Mouse (Mus musculus): ENCODE results near the gene Ghrh. TPM values are rescaled to one million over a fixed set of nuclear protein-coding genes. Genes with fewer than 3 reads are reported as not detected.

Gene Ghrh
- polyA plus RNA-seq, 1 experiment from 2014 or later, result 0.72 TPM

DNA sequence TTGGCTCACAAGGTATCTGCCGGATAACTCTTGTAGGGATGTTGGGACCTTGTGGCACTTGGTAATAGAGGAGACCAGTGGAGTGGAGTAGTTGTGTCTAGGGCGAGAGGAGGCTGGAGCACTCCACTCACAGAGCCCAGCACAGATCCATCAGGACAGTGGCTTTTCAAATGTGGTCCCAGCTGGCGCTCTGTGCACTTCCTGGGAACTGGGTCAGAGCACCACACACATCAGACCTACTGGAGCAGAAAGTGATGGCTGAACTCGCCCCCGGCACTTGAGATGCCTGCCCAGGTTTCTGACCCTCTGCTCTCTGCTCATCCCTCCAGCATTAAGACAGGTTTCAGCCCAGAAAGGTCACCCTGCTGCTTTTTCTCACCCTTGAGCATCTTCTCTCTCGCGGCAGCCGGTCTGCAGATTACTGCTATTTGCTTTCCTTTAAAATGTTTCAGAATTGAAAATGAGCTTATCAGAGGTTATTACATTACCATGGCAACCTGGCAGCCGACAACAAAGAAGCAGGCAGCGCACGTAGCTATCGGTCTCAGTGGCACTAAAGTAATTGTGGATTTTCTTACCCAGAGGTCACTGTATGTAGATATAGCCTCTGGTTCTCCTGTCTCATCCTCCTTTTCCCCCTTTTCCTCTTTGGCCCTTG, 1.9 kb upstream of the Ghrh start:
- DNase-seq (ENCODE audit: low spot score), result no peak

- no peak for DNase-seq (ENCODE audit: low spot score)
Observed at GRCm38 (mm10) chr2:157343337-157343736, 4.0 kb downstream of the Ghrh start.

DNA sequence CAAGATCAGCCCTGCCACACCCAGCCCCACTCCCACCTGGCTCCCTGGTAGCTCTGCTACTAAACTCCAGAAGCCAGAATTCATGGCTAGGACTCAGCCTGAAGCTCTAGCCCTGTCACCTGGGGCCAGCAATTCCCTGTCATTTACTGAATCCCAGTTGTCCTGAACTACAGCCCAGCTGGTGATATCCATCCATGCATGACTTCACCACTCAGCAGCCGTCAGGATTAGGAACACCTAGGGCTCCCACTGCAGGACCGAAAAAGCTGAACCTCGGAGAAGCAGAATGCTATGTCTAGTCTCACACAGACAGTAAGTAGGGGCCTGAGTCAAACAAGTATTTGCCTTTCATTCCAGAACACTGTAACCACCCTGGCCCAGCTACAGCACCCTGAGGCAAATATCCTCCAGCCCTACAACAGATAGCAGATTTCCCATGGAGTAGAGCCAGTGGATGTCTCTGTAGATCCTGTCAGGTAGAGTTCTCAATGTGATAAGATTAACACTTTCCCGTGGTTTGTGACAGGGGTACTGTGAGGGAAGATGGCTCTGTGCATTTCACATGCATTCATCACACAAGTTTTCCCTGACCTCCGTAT, 4.9 kb downstream of the Ghrh start:
- DNase-seq (ENCODE audit: low spot score), result no peak

GRCm38 (mm10) chr2:157341554-157342270, 5.6 kb downstream of the Ghrh start:
- DNase-seq (ENCODE audit: low spot score), result peak; percentile 59

DNA sequence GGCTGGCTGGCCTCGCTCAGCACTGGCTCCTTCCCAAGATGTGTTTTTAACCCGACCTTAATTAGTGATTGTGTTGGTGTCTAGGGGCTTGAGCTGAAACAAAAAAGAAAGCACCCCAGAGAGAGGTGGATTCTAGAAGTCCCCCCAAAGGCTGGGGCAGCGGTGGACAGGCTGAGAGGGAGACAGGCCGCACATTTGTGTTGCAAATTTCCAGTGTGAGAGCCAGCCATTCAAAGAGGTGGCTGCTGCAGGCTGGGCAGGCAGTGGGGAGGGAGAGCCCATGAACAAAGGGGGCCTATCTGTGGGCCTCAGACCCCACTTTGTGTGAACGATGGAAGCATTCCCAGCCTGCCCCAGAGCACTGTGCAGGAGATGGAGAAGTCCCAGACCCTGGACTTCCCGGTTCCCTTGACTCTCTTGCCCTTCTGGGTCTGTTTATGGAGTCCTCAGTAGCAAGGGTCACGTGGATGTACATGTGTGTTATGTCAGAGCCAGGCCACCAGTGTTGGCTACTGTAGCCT, 7.0 kb downstream of the Ghrh start:
- no peak for DNase-seq (ENCODE audit: low spot score)

DNA sequence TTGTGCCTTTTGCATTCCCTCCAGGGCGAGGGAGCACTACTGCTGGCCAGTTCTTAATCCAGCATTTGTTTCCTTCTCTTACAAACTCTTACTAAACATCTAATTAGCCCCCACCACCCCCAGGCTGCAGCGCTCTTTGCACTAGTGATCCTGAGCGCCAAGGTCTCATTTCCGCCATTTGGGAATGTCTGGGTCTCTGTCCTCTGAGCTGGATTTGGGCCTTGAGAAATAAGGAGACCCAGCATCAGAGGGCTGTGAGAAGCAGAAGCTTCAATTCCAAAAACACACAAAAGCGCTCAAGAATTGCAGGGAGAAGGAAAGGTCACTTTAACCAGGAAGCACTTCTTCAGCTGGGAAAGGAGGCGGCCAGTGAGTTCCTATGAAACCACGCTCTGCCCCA, 7.8 kb downstream of the Ghrh start:
- no peak for DNase-seq (ENCODE audit: low spot score)

GRCm38 (mm10) chr2:157338663-157339062, 8.6 kb downstream of the Ghrh start:
- peak; percentile 73 for DNase-seq (ENCODE audit: low spot score)

DNA sequence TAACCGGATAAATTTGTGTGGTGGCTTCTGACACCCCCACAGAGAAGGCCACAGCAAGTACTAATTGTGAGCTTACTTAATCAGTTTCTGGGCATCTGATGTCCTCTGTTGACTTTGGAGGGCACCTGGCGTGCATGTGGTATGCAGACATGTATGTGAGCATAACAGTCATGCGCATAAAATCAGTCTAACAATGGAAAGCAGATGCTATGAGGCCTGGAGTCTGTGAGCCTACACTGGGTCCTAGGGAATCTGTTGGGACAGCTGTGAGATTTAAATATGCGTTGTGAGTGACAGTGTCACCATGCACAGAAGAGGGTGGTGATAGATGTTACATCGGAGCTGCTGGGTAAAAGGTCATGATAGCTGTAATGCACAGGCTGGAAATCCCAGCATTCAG, 15.2 kb downstream of the Ghrh start:
- DNase-seq (ENCODE audit: low spot score), result no peak

GRCm38 (mm10) chr2:157328570-157328969, 18.7 kb downstream of the Ghrh start:
- no peak for DNase-seq (ENCODE audit: low spot score)

GRCm38 (mm10) chr2:157328106-157328505, 19.2 kb downstream of the Ghrh start:
- no peak for DNase-seq (ENCODE audit: low spot score)

DNA sequence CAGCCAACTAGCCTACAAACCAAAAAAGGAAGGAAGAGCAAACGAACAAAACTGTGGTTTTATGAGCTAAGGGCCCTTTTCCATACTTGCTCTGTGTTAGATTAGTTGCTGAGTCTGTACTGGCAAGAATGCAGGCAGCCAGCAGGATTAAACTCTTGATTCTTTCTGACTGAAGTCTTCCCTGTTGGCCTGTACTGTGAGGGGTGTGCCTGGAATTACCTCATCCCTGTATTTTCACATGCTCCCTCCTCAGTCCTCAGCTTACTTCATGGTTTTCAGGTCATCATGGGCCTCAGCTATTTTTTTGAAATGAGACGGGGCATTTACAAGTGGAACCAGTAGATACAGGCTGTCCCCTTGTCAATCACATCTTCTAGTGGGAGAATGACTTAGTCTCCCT, 22.1 kb downstream of the Ghrh start:
- DNase-seq (ENCODE audit: low spot score), result no peak

DNA sequence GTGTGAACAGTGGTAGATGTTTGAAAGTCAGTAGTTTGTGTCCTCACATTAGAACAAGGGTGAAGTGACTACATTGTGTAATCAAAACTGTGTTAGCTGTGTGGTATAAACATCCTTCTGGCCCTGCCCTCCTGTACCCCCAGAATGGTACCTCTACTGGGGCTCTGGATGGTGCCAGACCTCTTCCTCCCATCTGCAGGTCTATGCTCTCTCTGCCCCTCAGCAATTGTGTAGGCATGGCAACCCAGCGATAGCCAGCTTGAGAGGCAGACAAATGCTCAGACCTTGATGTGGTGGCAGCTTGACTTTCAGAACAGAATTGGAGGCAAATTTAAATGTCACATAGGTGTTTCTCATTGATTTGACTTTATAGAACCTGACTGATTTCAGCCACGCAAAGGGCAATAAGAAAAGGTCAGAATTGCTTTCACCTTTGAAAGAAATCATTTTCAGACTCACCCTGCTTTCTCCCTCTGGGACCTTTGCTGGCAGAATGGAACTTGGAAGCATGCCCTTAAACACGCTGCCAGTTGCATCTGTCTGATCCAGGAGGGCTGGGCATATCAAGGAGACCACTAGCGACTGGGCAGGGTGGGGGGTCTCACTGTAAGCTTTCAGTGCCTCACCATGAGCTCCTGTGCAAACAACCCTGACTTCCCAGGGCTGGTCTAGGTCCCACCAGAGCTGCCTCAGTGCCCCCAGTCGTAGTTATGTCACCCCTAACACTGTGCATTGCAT, 25.1 kb downstream of the Ghrh start:
- DNase-seq (ENCODE audit: low spot score), result no peak

GRCm38 (mm10) chr2:157320886-157321285, 26.4 kb downstream of the Ghrh start:
- no peak for DNase-seq (ENCODE audit: low spot score)

DNA sequence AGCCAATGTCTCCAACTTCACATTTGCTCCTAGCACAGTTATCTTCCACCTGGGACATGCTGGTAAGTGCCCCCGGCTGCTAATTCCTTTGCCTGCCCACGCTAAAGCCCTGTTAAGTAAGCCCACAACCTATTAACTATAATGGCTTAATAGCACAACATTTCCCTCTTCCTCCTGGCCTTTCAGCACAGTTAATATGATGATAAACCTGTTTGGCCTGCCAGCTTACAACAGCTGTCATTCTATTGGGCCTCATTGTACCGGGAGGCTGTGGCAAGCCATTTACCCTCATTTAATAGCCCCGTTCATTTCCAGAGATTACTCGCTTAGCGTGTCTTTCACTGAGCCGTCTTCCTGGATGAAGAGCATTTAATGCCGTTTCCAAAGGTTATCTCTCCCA, 27.2 kb downstream of the Ghrh start:
- no peak for DNase-seq (ENCODE audit: low spot score)

DNA sequence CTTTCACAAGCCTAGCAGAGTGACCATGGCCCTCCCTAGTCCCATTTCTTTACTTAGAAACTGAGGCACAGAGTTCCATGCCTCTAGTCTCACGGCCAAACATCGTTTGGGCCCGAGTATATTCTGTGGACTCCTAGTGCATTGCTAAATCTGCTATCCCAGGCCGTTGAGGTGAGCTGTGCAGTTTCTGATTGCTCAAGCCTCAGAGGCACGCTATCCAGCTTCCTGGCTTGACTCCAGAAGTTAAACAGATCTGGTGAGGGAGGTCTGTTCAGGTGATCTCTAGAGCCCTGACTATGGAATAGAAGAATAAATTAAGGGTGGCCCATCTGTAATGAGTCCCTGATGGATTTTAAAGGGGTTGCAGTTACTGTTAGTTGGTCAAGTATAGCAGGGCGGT, 30.1 kb downstream of the Ghrh start:
- no peak for DNase-seq (ENCODE audit: low spot score)

DNA sequence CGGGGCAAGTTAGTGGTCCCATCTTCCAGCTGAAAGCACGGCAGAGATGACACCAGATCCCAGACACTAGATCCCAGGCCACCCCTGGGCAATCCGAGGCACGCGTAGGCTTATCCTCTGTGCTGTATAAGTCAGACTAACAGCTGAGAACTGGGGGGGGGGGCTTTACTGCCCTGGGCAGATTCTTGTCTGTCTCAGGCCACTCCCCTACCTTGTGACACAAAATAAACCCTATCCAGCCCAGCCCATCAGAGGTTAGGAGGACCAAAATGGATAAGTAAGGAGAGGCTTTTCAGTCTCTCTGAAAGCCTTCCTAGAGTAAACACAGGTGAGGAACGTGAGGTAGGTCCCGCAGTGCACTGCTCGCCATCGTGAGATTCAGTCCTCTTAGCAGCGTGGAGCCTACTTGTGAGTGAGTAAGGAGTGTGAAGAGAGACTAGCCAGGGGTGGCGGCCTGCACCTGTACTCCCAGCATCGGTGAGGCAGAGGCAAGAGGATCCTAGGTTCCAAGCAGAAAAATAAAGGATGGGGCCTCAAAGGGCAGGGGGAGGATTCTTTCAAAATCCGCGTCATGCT, 30.9 kb downstream of the Ghrh start:
- DNase-seq (ENCODE audit: low spot score), result no peak

- DNase-seq (ENCODE audit: low spot score), result no peak
Observed at GRCm38 (mm10) chr2:157315486-157315885, 31.8 kb downstream of the Ghrh start.

DNA sequence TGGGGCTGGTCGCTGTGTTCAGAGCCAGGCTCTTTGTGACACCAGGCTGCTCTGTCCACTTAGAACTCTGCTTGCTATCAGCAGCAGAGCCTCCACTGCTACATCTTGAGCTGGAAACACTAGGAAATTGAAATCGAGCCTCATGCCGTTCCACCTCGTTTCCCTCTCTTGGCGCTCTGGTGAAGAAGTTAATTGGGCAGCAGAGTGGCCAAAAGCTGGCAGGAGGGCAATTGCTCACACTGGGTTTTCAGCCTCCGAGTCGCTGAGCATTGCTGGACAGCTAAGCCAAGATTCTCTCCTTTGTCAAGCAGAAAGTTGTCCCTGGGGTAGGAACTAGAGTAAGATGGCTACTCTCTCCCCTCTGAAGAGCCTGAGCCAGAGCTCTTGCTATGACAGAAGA, 33.0 kb downstream of the Ghrh start:
- DNase-seq (ENCODE audit: low spot score), result no peak

GRCm38 (mm10) chr2:157313718-157314117, 33.6 kb downstream of the Ghrh start:
- DNase-seq (ENCODE audit: low spot score), result no peak

- no peak for DNase-seq (ENCODE audit: low spot score)
Observed at GRCm38 (mm10) chr2:157310963-157311637, 36.2 kb downstream of the Ghrh start.

DNA sequence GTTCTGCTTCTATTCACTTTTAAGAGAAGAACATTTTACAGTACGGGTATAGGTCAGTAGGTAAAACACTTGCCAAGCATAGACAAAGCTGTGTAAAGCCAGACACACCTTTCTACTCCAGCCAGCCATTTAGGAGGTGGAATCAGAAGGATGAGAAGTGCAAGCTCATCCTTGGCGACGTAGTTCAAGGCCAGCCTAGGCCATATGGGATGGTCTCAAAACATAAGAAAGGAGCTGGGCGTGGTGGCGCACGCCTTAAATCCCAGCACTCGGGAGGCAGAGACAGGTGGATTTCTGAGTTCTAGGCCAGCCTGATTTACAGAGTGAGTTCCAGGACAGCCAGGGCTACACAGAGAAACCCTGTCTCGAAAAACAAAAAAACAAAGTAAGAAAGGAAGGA, 37.7 kb downstream of the Ghrh start:
- DNase-seq (ENCODE audit: low spot score), result no peak

Measured in thymus, postnatal 0 days (tissue).